Mouse (Mus musculus) lung, postnatal 25 days (tissue): ENCODE results near the gene Pakap.

Experiments
- DNase-seq: peaks from one replicate; pipeline ENCODE4 v3.0.0; 2022; ENCODE audit warnings: low spot score

The Pakap gene

DNA sequence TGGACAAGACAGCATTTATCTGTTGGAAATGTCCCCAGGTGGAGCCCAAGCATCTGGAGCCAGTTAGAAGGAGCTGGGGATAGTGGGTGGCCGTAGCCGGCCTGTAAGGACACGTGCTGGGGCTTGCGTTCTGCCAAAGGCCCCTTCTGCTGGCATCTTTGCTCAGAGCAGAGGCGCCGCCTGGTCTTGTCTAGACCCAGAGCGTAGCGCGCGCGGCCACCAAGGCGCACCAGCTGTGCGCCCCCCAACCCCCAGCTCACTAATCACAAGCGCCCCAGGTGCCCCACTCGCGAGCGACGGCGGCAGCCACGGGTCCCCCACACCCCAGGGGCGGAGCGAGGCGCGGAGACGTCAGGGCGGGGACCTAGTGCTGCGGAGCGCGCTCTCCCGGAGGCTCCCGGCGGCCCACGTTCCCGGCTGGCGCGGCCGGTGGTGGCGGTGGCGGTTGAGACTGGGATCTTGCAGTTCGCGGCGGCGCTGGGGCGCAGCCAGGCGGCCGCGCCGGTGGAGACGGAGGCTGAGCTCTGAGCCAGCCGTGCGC is at the start of gene Pakap:
Gene Pakap (plus strand): TSS at position 514 of the 541 bp plus-strand sequence.
- peak; percentile 33 for DNase-seq

DNA sequence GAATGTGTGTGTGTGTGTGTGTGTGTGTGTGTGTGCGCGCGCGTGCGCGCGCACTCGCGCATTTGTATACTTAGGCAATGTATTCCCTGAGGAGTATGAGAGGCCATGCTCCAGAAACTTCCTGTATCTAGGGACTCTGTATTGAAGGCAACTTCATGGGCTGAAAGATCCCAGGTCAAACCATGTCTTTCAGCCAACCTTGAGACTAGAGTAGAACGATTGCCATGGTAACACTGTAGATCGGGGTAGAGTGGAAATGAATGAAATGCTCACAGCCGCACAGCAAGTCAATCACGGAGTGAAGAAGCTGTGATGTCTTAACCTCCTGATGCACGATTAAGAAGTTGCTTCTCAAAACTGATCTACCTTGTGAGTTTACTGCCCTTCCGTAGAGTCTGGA is 44.5 kb upstream of the Pakap start:
- DNase-seq: no peak

DNA sequence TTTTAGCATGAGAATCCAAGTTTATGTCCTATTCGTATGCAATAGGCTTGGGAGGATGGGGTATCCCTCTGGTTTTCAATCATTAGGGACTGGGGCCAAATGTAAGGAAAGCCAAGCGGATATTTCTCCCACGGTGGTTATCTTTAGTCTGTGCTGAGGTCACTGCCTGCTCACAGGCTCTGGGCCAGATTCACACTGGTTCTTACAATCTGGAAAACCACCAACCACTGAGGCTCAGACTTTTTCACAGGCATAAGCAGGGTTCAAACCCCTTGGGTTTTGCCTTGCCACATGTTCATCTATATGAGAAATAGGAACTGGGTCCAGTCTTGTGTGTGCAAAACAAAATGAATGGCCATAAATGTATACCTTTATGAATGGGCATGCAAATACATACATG is 43.5 kb upstream of the Pakap start:
- DNase-seq: no peak

GRCm38 (mm10) chr4:57525221-57526011 is 42.6 kb upstream of the Pakap start:
- peak; percentile 14 for DNase-seq

GRCm38 (mm10) chr4:57528296-57528695 is 39.7 kb upstream of the Pakap start:
- DNase-seq: no peak

DNA sequence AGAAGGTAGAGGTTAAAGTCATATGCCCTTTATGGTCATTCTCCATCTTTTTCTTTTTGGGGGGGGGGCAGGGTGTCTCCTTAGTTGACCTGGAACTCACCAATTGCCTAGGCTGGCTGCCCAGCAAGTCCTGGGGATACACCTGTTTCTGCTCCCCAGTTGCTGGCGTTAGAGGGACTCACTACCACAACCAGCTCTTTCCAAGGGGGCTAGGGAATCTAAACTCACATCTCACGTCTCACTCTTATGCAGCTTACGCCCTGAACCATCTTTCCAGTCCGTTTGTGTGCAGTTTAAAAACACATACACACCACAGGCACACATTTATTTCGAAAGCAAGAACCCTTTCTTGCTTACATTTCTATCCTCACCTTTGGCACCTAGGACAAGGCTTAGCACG is 34.3 kb upstream of the Pakap start:
- no peak for DNase-seq

DNA sequence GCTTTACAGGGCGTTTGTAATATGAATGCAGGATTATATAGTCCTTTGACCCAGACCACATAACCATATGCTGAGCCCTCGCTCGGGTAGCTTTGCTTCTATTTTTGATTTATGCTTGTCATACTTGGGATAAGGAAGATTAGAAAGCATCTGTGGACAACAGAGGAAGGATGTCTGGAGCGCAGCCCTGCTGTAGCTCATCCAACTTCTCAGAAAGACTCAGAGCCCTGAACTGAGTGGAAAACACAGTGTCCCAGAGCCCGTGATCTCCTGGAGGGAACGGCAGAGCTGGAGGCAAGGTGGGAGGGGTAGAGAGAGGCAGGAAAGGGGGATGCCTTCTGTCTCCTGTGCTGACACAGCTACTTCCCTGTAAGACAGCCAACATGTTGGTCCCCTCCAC is 33.7 kb upstream of the Pakap start:
- DNase-seq: no peak

DNA sequence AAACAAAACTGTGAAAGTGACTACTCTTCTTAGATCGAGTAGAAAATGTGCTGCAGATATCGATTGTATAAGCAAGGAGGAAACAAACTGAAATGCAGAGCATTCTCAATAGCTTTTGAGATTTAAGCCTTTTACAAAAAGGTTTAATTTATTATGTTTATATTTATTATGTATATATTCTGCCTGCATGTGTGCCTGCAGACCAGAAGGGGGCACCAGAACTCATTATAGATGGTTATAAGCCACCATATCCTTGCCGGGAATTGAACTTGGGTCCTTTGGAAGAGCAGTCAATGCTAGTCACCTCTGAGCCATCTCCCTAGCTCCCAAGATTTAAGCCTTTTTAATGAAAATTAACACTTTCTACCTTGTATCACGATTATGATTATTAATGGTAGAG is 32.9 kb upstream of the Pakap start:
- DNase-seq: no peak

- peak; percentile 21 for DNase-seq
Observed at GRCm38 (mm10) chr4:57538029-57538688, 29.8 kb upstream of the Pakap start.

- peak; percentile 40 for DNase-seq
Observed at GRCm38 (mm10) chr4:57543692-57544256, 24.2 kb upstream of the Pakap start.

GRCm38 (mm10) chr4:57547785-57548184 is 20.2 kb upstream of the Pakap start:
- DNase-seq: no peak

- DNase-seq: no peak
Observed at GRCm38 (mm10) chr4:57550216-57550615, 17.8 kb upstream of the Pakap start.

DNA sequence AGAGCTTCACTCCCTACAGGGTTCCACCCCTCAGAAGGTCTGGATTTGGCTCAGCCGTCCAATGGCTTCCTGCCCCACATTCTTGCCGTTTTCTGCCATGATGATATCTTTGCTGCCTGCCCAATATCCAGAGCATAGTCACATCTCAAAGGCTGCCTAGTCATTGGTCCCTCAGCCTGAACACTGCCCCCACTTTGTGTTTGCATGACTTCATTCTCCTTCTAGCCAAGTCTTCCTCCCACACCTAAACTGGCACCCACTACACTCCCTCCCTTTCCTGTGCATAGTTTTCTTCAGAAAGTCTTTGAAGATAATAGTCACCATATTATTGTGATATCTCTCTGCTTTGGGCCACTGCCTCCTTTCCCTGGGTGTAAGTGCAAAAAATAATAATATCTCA is 10.9 kb upstream of the Pakap start:
- DNase-seq: no peak

DNA sequence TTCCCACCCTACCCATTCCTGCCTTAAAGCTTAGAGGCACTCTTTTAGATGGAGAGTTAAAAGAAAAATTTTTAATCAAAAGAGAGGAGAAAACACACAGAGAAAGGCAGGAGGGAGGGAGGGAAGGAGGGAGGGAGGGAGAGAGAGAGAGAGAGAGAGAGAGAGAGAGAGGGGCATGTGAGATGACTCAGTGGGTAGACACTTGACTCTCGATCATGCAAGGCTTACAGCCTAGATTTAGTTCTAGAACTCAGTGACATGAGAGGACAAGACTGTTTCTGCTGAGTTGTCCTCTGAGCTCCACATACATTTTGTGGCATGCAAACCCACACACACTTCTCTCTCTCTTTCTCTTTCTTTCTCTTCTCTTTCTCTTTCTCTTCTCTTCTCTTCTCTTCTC is 8.5 kb upstream of the Pakap start:
- DNase-seq: no peak

DNA sequence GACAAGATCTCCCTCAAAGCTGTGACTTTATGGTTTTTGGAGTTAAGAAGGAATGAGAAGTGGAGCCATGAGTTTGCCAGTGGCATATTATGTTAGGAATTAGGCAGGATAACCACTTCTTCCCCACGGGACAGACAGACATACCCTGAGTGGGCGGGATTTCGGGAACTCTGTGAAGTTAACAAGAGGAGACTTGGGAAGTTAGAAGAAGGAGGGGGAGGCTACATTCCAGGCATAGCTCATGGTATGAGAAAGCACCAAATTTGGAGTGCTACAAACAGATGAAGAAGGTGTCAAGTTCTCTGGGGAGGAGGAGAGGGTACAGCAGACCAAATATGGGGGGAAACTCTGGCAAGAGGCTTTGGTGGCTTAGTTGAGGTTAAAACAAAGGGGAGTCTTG is 8.0 kb upstream of the Pakap start:
- peak; percentile 16 for DNase-seq

GRCm38 (mm10) chr4:57561055-57561454 is 6.9 kb upstream of the Pakap start:
- DNase-seq: peak; percentile 20

GRCm38 (mm10) chr4:57565283-57565682 is 2.7 kb upstream of the Pakap start:
- no peak for DNase-seq

GRCm38 (mm10) chr4:57565811-57566210 is 2.2 kb upstream of the Pakap start:
- DNase-seq: no peak

GRCm38 (mm10) chr4:57568268-57569068 is 489 bp downstream of the Pakap start:
- no peak for DNase-seq

DNA sequence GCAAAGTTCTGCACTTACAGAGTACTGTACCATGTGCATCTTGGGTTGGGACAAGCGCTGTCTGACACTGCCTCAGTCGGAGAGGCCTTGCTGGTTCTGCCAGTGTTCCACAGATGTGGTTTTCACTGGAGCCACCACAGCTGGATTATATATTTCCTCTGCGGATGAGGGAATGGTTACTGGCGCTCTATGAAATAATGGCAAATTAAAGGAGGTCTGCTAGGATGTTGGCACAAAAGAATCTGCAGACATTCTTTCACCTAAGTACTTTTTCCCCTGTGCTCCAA is 1.0 kb downstream of the Pakap start:
- no peak for DNase-seq

- peak; percentile 29 for DNase-seq
Observed at GRCm38 (mm10) chr4:57569711-57570110, 1.7 kb downstream of the Pakap start.

DNA sequence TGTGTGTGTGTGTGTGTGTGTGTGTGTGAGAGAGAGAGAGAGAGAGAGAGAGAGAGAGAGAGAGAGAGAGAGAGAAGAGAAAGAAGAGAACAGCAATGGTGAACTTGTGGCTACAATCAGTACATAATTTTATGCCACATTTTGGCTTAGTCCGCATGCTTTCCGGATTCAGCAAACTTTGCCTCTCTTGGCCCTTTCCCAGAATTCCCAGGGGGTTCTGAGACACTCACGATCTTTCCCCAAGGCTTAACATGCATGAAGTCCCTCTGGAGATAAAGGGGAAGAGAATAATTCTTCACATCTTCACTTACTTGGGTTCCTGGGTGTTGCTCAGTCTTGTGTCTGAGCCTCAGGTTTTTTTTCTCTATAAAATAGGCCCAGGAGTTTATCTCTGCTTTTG is 2.2 kb downstream of the Pakap start:
- no peak for DNase-seq
